Mouse (Mus musculus) myocyte (in vitro differentiated cells): ENCODE measurements around the gene N4bp2. TPM values are rescaled to one million over a fixed set of nuclear protein-coding genes. Genes with fewer than 3 reads are reported as not detected.

ENCODE experiments used
- H3K27me3 ChIP-seq: one replicate; pipeline ENCODE4 v1.6.1; 2011; ENCODE audit not compliant: control insufficient read depth, insufficient read depth, insufficient read length
- H3K36me3 ChIP-seq: one replicate; pipeline ENCODE4 v1.6.1; 2011; ENCODE audit not compliant: control insufficient read depth, insufficient read depth
- H3K4me2 ChIP-seq: one replicate; pipeline ENCODE4 v1.6.1; 2011; ENCODE audit warnings: low read depth, control low read depth
- H3K4me3 ChIP-seq: one replicate; pipeline ENCODE4 v1.5.1; 2011; ENCODE audit warnings: mild to moderate bottlenecking, control low read depth, moderate library complexity
- H3K79me2 ChIP-seq: one replicate; pipeline ENCODE4 v1.6.1; 2011; ENCODE audit not compliant: control insufficient read depth, insufficient read depth
- H3ac ChIP-seq: one replicate; pipeline ENCODE4 v1.6.1; 2011; ENCODE audit not compliant: control insufficient read depth, insufficient read length
- CEBPB ChIP-seq: IDR thresholded peaks from 2 replicates; pipeline ENCODE4 v1.6.1; 2011; ENCODE audit warnings: mild to moderate bottlenecking, moderate library complexity; ENCODE audit not compliant: poor library complexity, insufficient read depth, severe bottlenecking
- E2F4 ChIP-seq: IDR thresholded peaks from one replicate; pipeline ENCODE4 v1.6.1; 2011; ENCODE audit warnings: mild to moderate bottlenecking, control low read depth, moderate library complexity; ENCODE audit not compliant: insufficient read depth
- MAX ChIP-seq: IDR thresholded peaks from one replicate; pipeline ENCODE4 v1.6.1; 2011; ENCODE audit warnings: low read depth, mild to moderate bottlenecking, control low read depth
- MYOD1 ChIP-seq, 3 experiments: IDR thresholded peaks; one replicate each; pipeline ENCODE4 v1.6.1; 2011; ENCODE audit warnings: control low read depth in 2 of 3, low read depth in 2 of 3, mild to moderate bottlenecking in 2 of 3, moderate library complexity in 1 of 3; ENCODE audit not compliant: insufficient read length in 2 of 3, control insufficient read depth in 1 of 3
- MYOG ChIP-seq, 3 experiments: IDR thresholded peaks; one replicate each; pipeline ENCODE4 v1.6.1; 2011; ENCODE audit warnings: control low read depth in 2 of 3, low read depth in 2 of 3, mild to moderate bottlenecking in 2 of 3; ENCODE audit not compliant: insufficient read length in 2 of 3, control insufficient read depth in 1 of 3, insufficient read depth in 1 of 3
- POLR2A ChIP-seq: IDR thresholded peaks from one replicate; pipeline ENCODE4 v1.6.1; 2011; ENCODE audit warnings: low read depth, mild to moderate bottlenecking, control low read depth, moderate library complexity; ENCODE audit not compliant: insufficient read length
- POLR2AphosphoS2 ChIP-seq: IDR thresholded peaks from one replicate; pipeline ENCODE4 v1.6.1; 2011; ENCODE audit warnings: low read depth, control low read depth; ENCODE audit not compliant: insufficient read length
- REST ChIP-seq: IDR thresholded peaks from one replicate; pipeline ENCODE4 v1.6.1; 2011; ENCODE audit warnings: mild to moderate bottlenecking, control low read depth, moderate library complexity; ENCODE audit not compliant: insufficient read depth, insufficient read length
- SRF ChIP-seq: IDR thresholded peaks from one replicate; pipeline ENCODE4 v1.6.1; 2011; ENCODE audit warnings: low read depth; ENCODE audit not compliant: control insufficient read depth, insufficient read length
- TCF12 ChIP-seq: IDR thresholded peaks from one replicate; pipeline ENCODE4 v1.6.1; 2011; ENCODE audit warnings: mild to moderate bottlenecking, control low read depth; ENCODE audit not compliant: poor library complexity, insufficient read depth, severe bottlenecking
- TCF3 ChIP-seq: IDR thresholded peaks from one replicate; pipeline ENCODE4 v1.6.1; 2011; ENCODE audit warnings: low read depth, control low read depth; ENCODE audit not compliant: insufficient read length
- USF1 ChIP-seq: IDR thresholded peaks from one replicate; pipeline ENCODE4 v1.6.1; 2011; ENCODE audit warnings: low read depth, mild to moderate bottlenecking, control low read depth, moderate library complexity
- polyA plus RNA-seq: library from polyadenylated mRNA; unstranded; fragments of >200 nt; fragmentation: generic; extraction: Trizol; gene quantifications from one replicate; pipeline ENCODE4 v1.2.1, GENCODE M21; 2012; ENCODE audit warnings: missing spikeins

The N4bp2 gene
- polyA plus RNA-seq, 1 experiment: 1.9 TPM

DNA sequence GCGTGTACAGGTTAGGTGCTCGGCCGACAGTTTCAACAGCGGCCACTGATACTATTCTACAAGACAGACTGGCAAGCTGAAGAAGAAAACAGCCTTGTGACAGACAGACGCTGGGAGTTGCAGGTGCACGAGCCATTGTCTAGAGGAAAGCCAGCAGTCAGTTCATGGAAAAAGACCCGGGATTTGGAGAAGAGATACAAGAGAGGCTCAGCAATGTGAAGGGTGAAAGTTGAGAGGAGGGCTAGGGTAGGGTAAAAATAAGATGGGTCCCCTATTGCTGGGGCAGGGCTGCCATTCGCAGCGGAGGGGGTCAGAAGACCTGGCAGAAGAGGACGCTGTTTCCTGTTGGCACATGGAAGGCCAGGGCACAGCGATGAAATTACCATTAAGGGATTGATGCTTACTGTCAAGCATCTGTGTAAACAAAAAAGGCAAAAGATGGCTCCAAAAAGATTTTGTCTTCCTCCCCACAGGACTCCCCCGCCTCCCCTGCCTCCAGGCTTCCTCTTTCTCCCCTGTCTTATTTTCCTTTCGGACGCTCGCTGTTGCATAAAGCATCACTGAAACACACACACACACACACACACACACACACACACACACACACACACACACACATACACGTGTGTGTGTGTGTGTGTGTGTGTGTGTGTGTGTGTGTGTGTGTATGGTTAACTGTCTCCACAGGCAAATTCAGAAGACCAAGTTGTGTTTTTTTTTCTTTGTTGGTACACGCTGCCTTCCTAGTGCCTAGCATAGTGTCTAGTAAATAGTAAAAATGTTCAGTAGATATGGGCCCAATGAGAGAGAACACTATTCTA lies 93.5 kb downstream of the N4bp2 start:
- H3ac ChIP-seq: no peak overlapping the region
- H3K79me2 ChIP-seq: no peaks in the 10 kb centered on the region
- H3K4me2 ChIP-seq: no peak overlapping the region
- no peak overlapping the region for H3K4me3 ChIP-seq
- no peaks in the 10 kb centered on the region for H3K27me3 ChIP-seq
- TF ChIP-seq MAX (no peak), POLR2AphosphoS2 (no peak), REST (no peak), TCF3 (no peak), MYOG (IDR thresholded peaks at IDR 0.05; ENCODE audit: control insufficient read depth in 1 of 3, insufficient read depth in 1 of 3, insufficient read length in 2 of 3, low read depth in 2 of 3) (no peak)
- no peaks in the 10 kb centered on the region for H3K36me3 ChIP-seq

DNA sequence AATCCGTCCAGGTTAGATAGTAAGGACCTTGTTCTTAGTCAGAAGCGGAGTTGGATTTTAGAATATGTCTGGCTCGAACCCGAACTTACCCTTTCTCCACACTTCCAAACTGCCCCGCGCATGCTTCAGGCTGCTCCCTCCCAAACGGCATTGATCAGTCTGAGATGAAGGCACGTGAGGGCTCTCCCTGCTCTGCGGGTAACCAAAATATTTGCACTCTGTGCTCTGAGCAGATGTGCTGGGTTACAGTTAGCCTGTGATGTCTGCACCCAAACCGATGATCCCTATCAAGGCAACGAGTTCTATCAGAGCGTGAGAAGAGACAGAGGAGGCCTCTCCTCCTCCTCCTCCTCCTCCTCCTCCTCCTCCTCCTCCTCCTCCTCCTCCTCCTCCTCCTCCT lies 94.6 kb downstream of the N4bp2 start:
- H3K36me3 ChIP-seq: no peaks in the 10 kb centered on the region
- no peak overlapping the region for H3K4me2 ChIP-seq
- no peak overlapping the region for H3K4me3 ChIP-seq
- no peaks in the 10 kb centered on the region for H3K79me2 ChIP-seq
- H3ac ChIP-seq: no peak overlapping the region
- TF ChIP-seq MYOG (IDR thresholded peaks at IDR 0.05; ENCODE audit: control insufficient read depth in 1 of 3, insufficient read depth in 1 of 3, insufficient read length in 2 of 3, low read depth in 2 of 3): peak in 1 of 3 experiments; percentile 55
- TF ChIP-seq TCF12: no peak
- no peak for TF ChIP-seq SRF
- TF ChIP-seq POLR2AphosphoS2: no peak
- peak in 1 of 3 experiments; percentile 32 for TF ChIP-seq MYOD1 (IDR thresholded peaks at IDR 0.05; ENCODE audit: control insufficient read depth in 1 of 3, insufficient read length in 2 of 3, low read depth in 2 of 3)
- H3K27me3 ChIP-seq: no peaks in the 10 kb centered on the region

DNA sequence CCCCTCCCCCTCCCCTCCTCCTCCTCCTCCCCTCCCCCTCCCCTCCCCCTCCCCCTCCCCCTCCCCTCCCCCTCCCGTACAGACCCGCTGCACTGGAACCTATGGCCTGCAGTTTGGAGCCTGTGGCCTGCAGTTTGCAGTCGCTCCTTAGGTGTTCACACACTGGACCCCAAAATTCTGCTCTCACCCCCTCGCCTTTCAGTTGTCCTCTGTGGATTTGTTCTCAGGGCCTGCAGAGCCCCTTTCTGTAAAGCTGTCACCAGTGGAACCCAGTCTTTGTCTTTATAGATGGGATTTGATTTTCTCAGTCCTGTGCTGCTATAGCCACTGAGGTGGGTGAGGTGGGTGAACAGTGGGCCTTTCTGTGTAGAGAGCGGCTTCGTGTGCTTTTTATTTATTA lies 95.0 kb downstream of the N4bp2 start:
- H3K4me3 ChIP-seq: no peak overlapping the region
- no peak overlapping the region for H3ac ChIP-seq
- H3K4me2 ChIP-seq: peak overlapping the region; percentile 36
- TF ChIP-seq REST: no peak
- TF ChIP-seq E2F4: no peak
- no peak for TF ChIP-seq POLR2AphosphoS2
- no peak for TF ChIP-seq SRF
- no peak for TF ChIP-seq TCF3
- TF ChIP-seq MYOD1 (IDR thresholded peaks at IDR 0.05; ENCODE audit: control insufficient read depth in 1 of 3, insufficient read length in 2 of 3, low read depth in 2 of 3): no peak
- no peak for TF ChIP-seq USF1
- no peak for TF ChIP-seq POLR2A
- no peak for TF ChIP-seq MYOG (IDR thresholded peaks at IDR 0.05; ENCODE audit: control insufficient read depth in 1 of 3, insufficient read depth in 1 of 3, insufficient read length in 2 of 3, low read depth in 2 of 3)
- TF ChIP-seq CEBPB: no peak
- TF ChIP-seq TCF12: no peak
- no peak for TF ChIP-seq MAX
- H3K36me3 ChIP-seq: no peaks in the 10 kb centered on the region
- H3K27me3 ChIP-seq: no peaks in the 10 kb centered on the region
- H3K79me2 ChIP-seq: no peaks in the 10 kb centered on the region

DNA sequence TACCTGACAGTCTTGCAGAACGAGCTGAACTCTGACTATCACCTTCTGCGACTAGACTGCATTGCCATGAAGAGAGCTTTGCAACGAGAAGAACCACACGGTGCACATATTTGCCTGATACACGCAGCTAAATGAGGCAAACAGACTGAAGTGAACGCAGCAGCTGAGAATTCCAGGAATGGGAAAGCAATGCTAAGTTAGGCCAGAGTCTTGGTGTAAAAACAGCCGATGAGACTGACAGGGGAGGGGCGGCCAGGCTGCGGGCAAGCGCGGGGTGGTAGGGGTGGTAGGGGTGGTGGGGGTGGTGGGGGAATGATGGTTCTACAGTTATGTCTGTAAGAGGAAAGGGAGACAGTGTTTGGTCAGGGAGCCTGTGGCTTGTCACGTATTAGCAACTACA lies 95.6 kb downstream of the N4bp2 start:
- no peak overlapping the region for H3K4me3 ChIP-seq
- peak overlapping the region; percentile 56 for H3K4me2 ChIP-seq
- no peak overlapping the region for H3ac ChIP-seq
- peak; percentile 27 to 93 (median 90) for TF ChIP-seq MYOG (IDR thresholded peaks at IDR 0.05; ENCODE audit: control insufficient read depth in 1 of 3, insufficient read depth in 1 of 3, insufficient read length in 2 of 3, low read depth in 2 of 3)
- TF ChIP-seq USF1: no peak
- TF ChIP-seq MYOD1 (IDR thresholded peaks at IDR 0.05; ENCODE audit: control insufficient read depth in 1 of 3, insufficient read length in 2 of 3, low read depth in 2 of 3): peak; percentile 92 to 98 (median 97)
- TF ChIP-seq E2F4: no peak
- TF ChIP-seq TCF12: peak; percentile 86
- TF ChIP-seq POLR2A: no peak
- no peak for TF ChIP-seq CEBPB
- no peak for TF ChIP-seq MAX
- TF ChIP-seq SRF: peak; percentile 29
- TF ChIP-seq TCF3: peak; percentile 44
- no peaks in the 10 kb centered on the region for H3K36me3 ChIP-seq
- no peaks in the 10 kb centered on the region for H3K79me2 ChIP-seq
- no peaks in the 10 kb centered on the region for H3K27me3 ChIP-seq

DNA sequence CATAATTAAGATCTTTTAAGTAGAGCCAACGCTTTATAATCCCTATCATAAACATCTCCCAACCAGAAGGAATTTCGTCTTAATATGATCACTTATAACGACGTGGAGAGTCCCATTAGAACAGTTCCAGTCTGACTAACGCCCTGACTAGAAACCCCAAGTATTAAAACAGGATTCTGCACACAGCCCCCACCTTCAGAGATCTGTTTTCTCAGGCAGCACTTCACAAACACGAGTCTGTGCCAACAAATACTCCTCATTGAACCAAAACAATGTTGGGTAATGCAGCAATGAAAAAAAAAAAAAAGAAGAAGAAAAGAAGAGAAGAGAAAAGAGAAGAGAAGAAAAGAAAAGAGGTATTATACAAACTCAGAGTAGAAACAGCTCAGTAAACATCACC lies 96.1 kb downstream of the N4bp2 start:
- Histone ChIP-seq H3K4me2 (peak overlapping the region; percentile 56), H3K4me3 (no peak overlapping the region), H3K27me3 (no peaks in the 10 kb centered on the region), H3K36me3 (no peaks in the 10 kb centered on the region), H3K79me2 (no peaks in the 10 kb centered on the region), H3ac (no peak overlapping the region)
- TF ChIP-seq MYOG (IDR thresholded peaks at IDR 0.05; ENCODE audit: control insufficient read depth in 1 of 3, insufficient read depth in 1 of 3, insufficient read length in 2 of 3, low read depth in 2 of 3) (no peak), USF1 (no peak), TCF3 (no peak), MAX (no peak), POLR2A (no peak), E2F4 (no peak), MYOD1 (IDR thresholded peaks at IDR 0.05; ENCODE audit: control insufficient read depth in 1 of 3, insufficient read length in 2 of 3, low read depth in 2 of 3) (no peak), REST (no peak), CEBPB (no peak), SRF (no peak)
